Mouse (Mus musculus) kidney, embryonic 14.5 days (tissue): ENCODE measurements at regions not wholly inside any gene's neighbourhood (a gene's known extent, or its start where the extent isn't known, plus 50 kb on each side); places are given as distances from the start of the nearest gene placed in this dataset.
A peak's percentile ranks its signal among the peaks of the same experiment; 100 is the strongest.

Source experiments
- ATAC-seq: fragments of 200-750 bp; cut with Nextera tagmentation; 2 replicates; pipeline ENCODE4 v1.8.0; 2017; ENCODE audit warnings: moderate number of reproducible peaks, mild to moderate bottlenecking, moderate TSS enrichment, moderate library complexity; ENCODE audit not compliant: low FRiP score, low TSS enrichment
- H3K27ac ChIP-seq: fragments of 300-500 bp; sonication (generic); 2 replicates; pipeline ENCODE4 v1.5.1; 2014; ENCODE audit warnings: low read depth, mild to moderate bottlenecking, low read length, moderate library complexity, mixed read lengths
- H3K27me3 ChIP-seq: fragments of 300-500 bp; sonication (generic); 2 replicates; pipeline ENCODE4 v1.6.1; 2014; ENCODE audit warnings: mild to moderate bottlenecking, low read length; ENCODE audit not compliant: control insufficient read depth, insufficient read depth
- H3K36me3 ChIP-seq: fragments of 300-500 bp; sonication (generic); 2 replicates; pipeline ENCODE4 v1.6.1; 2014; ENCODE audit warnings: low read length, mixed read lengths; ENCODE audit not compliant: control insufficient read depth, insufficient read depth
- H3K4me1 ChIP-seq: fragments of 300-500 bp; sonication (generic); 2 replicates; pipeline ENCODE4 v1.6.1; 2014; ENCODE audit warnings: low read length, mixed read lengths; ENCODE audit not compliant: control insufficient read depth, insufficient read depth
- H3K4me2 ChIP-seq: fragments of 300-500 bp; sonication (generic); replicated peaks from 2 replicates; pipeline ENCODE4 v1.6.1; 2014; ENCODE audit warnings: low read depth, mild to moderate bottlenecking, low read length
- H3K4me3 ChIP-seq: fragments of 300-500 bp; sonication (generic); 2 replicates; pipeline ENCODE4 v1.5.1; 2014; ENCODE audit warnings: mild to moderate bottlenecking, low read length
- H3K9ac ChIP-seq: fragments of 300-500 bp; sonication (generic); 2 replicates; pipeline ENCODE4 v1.6.1; 2014; ENCODE audit warnings: low read depth, mild to moderate bottlenecking, low read length, moderate library complexity
- H3K9me3 ChIP-seq: fragments of 300-500 bp; sonication (generic); 2 replicates; pipeline ENCODE4 v1.6.1; 2016; ENCODE audit warnings: low read length; ENCODE audit not compliant: control insufficient read depth
- WGBS: fragments of 180-500 bp; shearing (Covaris S2); extraction: QIAGEN DNeasy Blood & Tissue Kit; methylation state at CpG from one replicate; pipeline ENCODE4 v1.1.7; 2014; 5-methylcytosine and 5-hydroxymethylcytosine counted together

GRCm38 (mm10) chr11:8377301-8377700, 287.0 kb downstream of the Tns3 start:
- Histone ChIP-seq H3K4me2 (no peak overlapping the region), H3K9ac (no peak overlapping the region), H3K27ac (no peak overlapping the region), H3K36me3 (no peaks in the 10 kb centered on the region), H3K27me3 (no peaks in the 10 kb centered on the region), H3K9me3 (no peaks in the 10 kb centered on the region), H3K4me1 (no peaks in the 10 kb centered on the region), H3K4me3 (no peak overlapping the region)
- 86% methylated on average over 4 of the region's 4 CpGs for WGBS
- ATAC-seq, result no peak

GRCm38 (mm10) chr11:8365545-8365944, 298.8 kb downstream of the Tns3 start:
- Histone ChIP-seq H3K4me2 (no peak overlapping the region), H3K4me1 (no peaks in the 10 kb centered on the region), H3K9me3 (no peaks in the 10 kb centered on the region), H3K9ac (no peak overlapping the region), H3K27ac (no peak overlapping the region), H3K36me3 (no peaks in the 10 kb centered on the region), H3K4me3 (no peak overlapping the region), H3K27me3 (no peaks in the 10 kb centered on the region)
- 88% methylated on average over 1 of the region's 1 CpGs for WGBS
- ATAC-seq, result no peak

GRCm38 (mm10) chr11:8364703-8365433, 299.5 kb downstream of the Tns3 start:
- WGBS, result 65% methylated on average over 9 of the region's 9 CpGs
- no peaks in the 10 kb centered on the region for H3K27me3 ChIP-seq
- no peak overlapping the region for H3K9ac ChIP-seq
- no peak overlapping the region for H3K4me2 ChIP-seq
- ATAC-seq, result peak; percentile 86
- no peak overlapping the region for H3K27ac ChIP-seq
- H3K4me3 ChIP-seq, result no peak overlapping the region
- H3K9me3 ChIP-seq, result no peaks in the 10 kb centered on the region
- H3K36me3 ChIP-seq, result no peaks in the 10 kb centered on the region
- H3K4me1 ChIP-seq, result no peaks in the 10 kb centered on the region

GRCm38 (mm10) chr11:8344938-8345337, 319.4 kb downstream of the Tns3 start:
- H3K4me1 ChIP-seq, result no peaks in the 10 kb centered on the region
- H3K9ac ChIP-seq, result no peak overlapping the region
- no peaks in the 10 kb centered on the region for H3K27me3 ChIP-seq
- H3K4me2 ChIP-seq, result no peak overlapping the region
- no peaks in the 10 kb centered on the region for H3K9me3 ChIP-seq
- 78% methylated on average over 14 of the region's 14 CpGs for WGBS
- H3K4me3 ChIP-seq, result no peak overlapping the region
- ATAC-seq, result no peak
- H3K36me3 ChIP-seq, result no peaks in the 10 kb centered on the region
- H3K27ac ChIP-seq, result no peak overlapping the region

- ATAC-seq, result peak; percentile 90
- 30% methylated on average over 14 of the region's 14 CpGs for WGBS
- H3K9me3 ChIP-seq, result no peaks in the 10 kb centered on the region
- no peaks in the 10 kb centered on the region for H3K4me1 ChIP-seq
- H3K4me3 ChIP-seq, result no peak overlapping the region
- H3K27ac ChIP-seq, result no peak overlapping the region
- H3K27me3 ChIP-seq, result no peaks in the 10 kb centered on the region
- no peaks in the 10 kb centered on the region for H3K36me3 ChIP-seq
- no peak overlapping the region for H3K9ac ChIP-seq
- H3K4me2 ChIP-seq, result no peak overlapping the region
Measured at GRCm38 (mm10) chr11:8302347-8303188, 361.8 kb downstream of the Tns3 start.

- Histone ChIP-seq H3K9ac (no peak overlapping the region), H3K27ac (no peak overlapping the region), H3K27me3 (no peaks in the 10 kb centered on the region), H3K4me1 (no peaks in the 10 kb centered on the region), H3K4me2 (no peak overlapping the region), H3K9me3 (no peaks in the 10 kb centered on the region), H3K4me3 (no peak overlapping the region), H3K36me3 (no peaks in the 10 kb centered on the region)
- WGBS, result 79% methylated on average over 5 of the region's 5 CpGs
- no peak for ATAC-seq
Measured at GRCm38 (mm10) chr11:8297462-8297861, 366.9 kb downstream of the Tns3 start.

GRCm38 (mm10) chr11:8293322-8294014, 370.9 kb downstream of the Tns3 start:
- H3K36me3 ChIP-seq, result no peaks in the 10 kb centered on the region
- H3K4me2 ChIP-seq, result no peak overlapping the region
- WGBS, result 74% methylated on average over 6 of the region's 6 CpGs
- H3K9ac ChIP-seq, result no peak overlapping the region
- H3K9me3 ChIP-seq, result no peaks in the 10 kb centered on the region
- no peaks in the 10 kb centered on the region for H3K27me3 ChIP-seq
- H3K4me3 ChIP-seq, result no peak overlapping the region
- H3K4me1 ChIP-seq, result no peaks in the 10 kb centered on the region
- no peak for ATAC-seq
- H3K27ac ChIP-seq, result no peak overlapping the region

GRCm38 (mm10) chr11:8285271-8285670, 379.1 kb downstream of the Tns3 start:
- Histone ChIP-seq H3K4me2 (no peak overlapping the region), H3K27ac (no peak overlapping the region), H3K4me1 (no peaks in the 10 kb centered on the region), H3K9ac (no peak overlapping the region), H3K36me3 (no peaks in the 10 kb centered on the region), H3K9me3 (no peaks in the 10 kb centered on the region), H3K27me3 (no peaks in the 10 kb centered on the region), H3K4me3 (no peak overlapping the region)
- WGBS, result 80% methylated on average over 1 of the region's 1 CpGs
- ATAC-seq, result no peak

GRCm38 (mm10) chr11:8275203-8275602, 389.1 kb downstream of the Tns3 start:
- Histone ChIP-seq H3K27ac (no peak overlapping the region), H3K9ac (no peak overlapping the region), H3K4me3 (no peak overlapping the region), H3K4me1 (no peaks in the 10 kb centered on the region), H3K4me2 (no peak overlapping the region), H3K27me3 (no peaks in the 10 kb centered on the region), H3K9me3 (no peaks in the 10 kb centered on the region), H3K36me3 (no peaks in the 10 kb centered on the region)
- 63% methylated on average over 4 of the region's 4 CpGs for WGBS
- no peak for ATAC-seq
